In genomic region chr6:140209083-140209482, GRCm38 (mm10) we compare ENCODE assay signal across 10 mouse cellular contexts.
"Had no signal": no experiment of that assay in that cellular context is flagged by ENCODE, and none has a peak within 500 bp of the region (broad histone marks: within the 10 kb centered on the region; RNA-seq: fewer than 3 reads in every experiment).

No protein-coding gene starts in this region.

- H3K9ac ChIP-seq: liver, embryonic 15.5 days; midbrain, embryonic 12.5 days; stomach, embryonic 15.5 days had no signal

- H3K4me2 ChIP-seq: liver, embryonic 11.5 days; liver, embryonic 15.5 days; midbrain, embryonic 12.5 days; stomach, embryonic 15.5 days had no signal

- H3K4me1 ChIP-seq: limb, embryonic 10.5 days; liver, embryonic 15.5 days; megakaryocyte, embryonic 14.5 days; midbrain, embryonic 12.5 days; stomach, embryonic 15.5 days had no signal

- H3K9me3 ChIP-seq: limb, embryonic 10.5 days; stomach, embryonic 15.5 days had no signal

- H3K27ac ChIP-seq: left cerebral cortex, adult 2 months; limb, embryonic 10.5 days; liver, embryonic 15.5 days; macrophage; midbrain, embryonic 12.5 days; stomach, embryonic 15.5 days had no signal

- H3K36me3 ChIP-seq: limb, embryonic 10.5 days; liver, embryonic 15.5 days; midbrain, embryonic 12.5 days; stomach, embryonic 15.5 days had no signal

- H3K4me3 ChIP-seq: left cerebral cortex, adult 2 months; limb, embryonic 10.5 days; liver, embryonic 15.5 days; megakaryocyte, embryonic 14.5 days; midbrain, embryonic 12.5 days; stomach, embryonic 15.5 days had no signal

- H3K27me3 ChIP-seq: liver, embryonic 15.5 days; megakaryocyte, embryonic 14.5 days; midbrain, embryonic 12.5 days; stomach, embryonic 15.5 days had no signal

- DNase-seq: thymus, adult 2 months; thymus, postnatal 25 days had no signal
